In genomic region chr7:46714518-46714917, GRCm38 (mm10) we compare ENCODE assay signal across 8 mouse cellular contexts. TPM values are rescaled to one million over a fixed set of nuclear protein-coding genes. Genes with fewer than 3 reads are reported as not detected.
DNase-seq lines count a peak whose midpoint lies in the region; ATAC-seq and TF ChIP-seq lines count a peak whose summit lies in the region.

No protein-coding gene starts in this region.

- no peak for ATAC-seq in kidney, embryonic 15.5 days (replicated peaks; ENCODE audit: low FRiP score)
- no peak for ATAC-seq in G1E (ENCODE audit: extremely low read depth, insufficient number of reproducible peaks, low FRiP score, poor library complexity, severe bottlenecking)

- H3K4me3 ChIP-seq in kidney, embryonic 15.5 days (replicated peaks): no peak overlapping the region
- no peak overlapping the region for H3K4me3 ChIP-seq in G1E (ENCODE audit: low read depth, low read length)

- H3K36me3 ChIP-seq in kidney, embryonic 15.5 days: no peaks in the 10 kb centered on the region
- no peaks in the 10 kb centered on the region for H3K36me3 ChIP-seq in G1E (replicated peaks)

- H3K27ac ChIP-seq in kidney, embryonic 15.5 days: no peak overlapping the region

- intact Hi-C loops in left cerebral cortex, postnatal 4 days (cut with DNase I): no loop called here

- H3K9me3 ChIP-seq in kidney, embryonic 15.5 days (replicated peaks): no peaks in the 10 kb centered on the region
- H3K9me3 ChIP-seq in G1E (replicated peaks): no peaks in the 10 kb centered on the region

- H3K4me2 ChIP-seq in kidney, embryonic 15.5 days: no peak overlapping the region

- peak; percentile 27 to 56 for DNase-seq in kidney, adult 8-10 months
- peak; percentile 60 for DNase-seq in G1E (ENCODE audit: low spot score)
- DNase-seq in cerebellum, adult 11-12 months: peak; percentile 79
- peak; percentile 25 for DNase-seq in gastrocnemius, postnatal 25 days
- peak; percentile 73 for DNase-seq in left cerebral cortex, postnatal 4 days
- DNase-seq in ovary, postnatal 36 days (ENCODE audit: low spot score): peak; percentile 41
- DNase-seq in thymus, postnatal 14 days: peak; percentile 78

- H3K4me1 ChIP-seq in kidney, embryonic 15.5 days: peaks cover 2% of the 10 kb centered on the region
- H3K4me1 ChIP-seq in G1E (ENCODE audit: insufficient read depth, low read depth, low read length): peaks cover 26% of the 10 kb centered on the region

- WGBS in kidney, embryonic 15.5 days: 32% methylated on average over 6 of the region's 6 CpGs

- TF ChIP-seq CTCF in G1E (IDR thresholded peaks at IDR 0.05; ENCODE audit: low read depth, low read length): peak; percentile 58

- no peak overlapping the region for H3K9ac ChIP-seq in kidney, embryonic 15.5 days

- peaks cover 4% of the 10 kb centered on the region; the same call in 1 of the 2 replicates for H3K27me3 ChIP-seq in kidney, embryonic 15.5 days
- peaks cover 14% of the 10 kb centered on the region for H3K27me3 ChIP-seq in G1E (ENCODE audit: insufficient read depth, low read length)

RNA-seq across cellular contexts. Expression of gene Saa3, which starts 1.0 kb away (rescaled TPM):
- 0.42 and 0.55 TPM in 2 replicates for polyA plus RNA-seq in kidney, embryonic 15.5 days (2015; fragmentation: Nextera tagmentation; extraction: Ambion mirVana)
- total RNA-seq in G1E (2014; fragmentation: Nextera tagmentation): not detected in 2 replicates
- total RNA-seq in G1E (2017): 1.0 TPM in 1 of 2 replicates, not detected in the other
- polyA plus RNA-seq in G1E (2012): not detected in 2 replicates
- not detected for total RNA-seq in gastrocnemius, postnatal 25 days (2021)
- total RNA-seq in left cerebral cortex, postnatal 4 days (2021): not detected

RNA-seq across cellular contexts. Expression of gene Saal1, which starts 4.0 kb away (rescaled TPM):
- polyA plus RNA-seq in kidney, embryonic 15.5 days (2015; fragmentation: Nextera tagmentation; extraction: Ambion mirVana): 32.6 and 33.6 TPM in 2 replicates
- 34.4 and 48.6 TPM in 2 replicates for total RNA-seq in G1E (2014; fragmentation: Nextera tagmentation)
- 23.9 and 28.1 TPM in 2 replicates for total RNA-seq in G1E (2017)
- 4.4 and 4.6 TPM in 2 replicates for polyA plus RNA-seq in G1E (2012)
- 1 to 10 TPM; 2.7 TPM for total RNA-seq in gastrocnemius, postnatal 25 days (2021)
- total RNA-seq in left cerebral cortex, postnatal 4 days (2021): 10 to 100 TPM; 14.6 to 14.8 TPM

RNA-seq across cellular contexts. Expression of gene Saa4, which starts 17.9 kb away (rescaled TPM):
- polyA plus RNA-seq in kidney, embryonic 15.5 days (2015; fragmentation: Nextera tagmentation; extraction: Ambion mirVana): 0.23 TPM in 1 of 2 replicates, not detected in the other
- total RNA-seq in G1E (2014; fragmentation: Nextera tagmentation) (not detected in 2 replicates), G1E (2017) (not detected in 2 replicates)
- polyA plus RNA-seq in G1E (2012): not detected in 2 replicates
- not detected for total RNA-seq in gastrocnemius, postnatal 25 days (2021)
- not detected for total RNA-seq in left cerebral cortex, postnatal 4 days (2021)

RNA-seq across cellular contexts. Expression of gene Saa1, which starts 28.3 kb away (rescaled TPM):
- polyA plus RNA-seq in kidney, embryonic 15.5 days (2015; fragmentation: Nextera tagmentation; extraction: Ambion mirVana): 2.6 and 2.9 TPM in 2 replicates
- not detected in 2 replicates for total RNA-seq in G1E (2014; fragmentation: Nextera tagmentation)
- total RNA-seq in G1E (2017): not detected in 2 replicates
- polyA plus RNA-seq in G1E (2012): not detected in 2 replicates
- not detected for total RNA-seq in gastrocnemius, postnatal 25 days (2021)
- not detected for total RNA-seq in left cerebral cortex, postnatal 4 days (2021)

RNA-seq across cellular contexts. Expression of gene Saa2, which starts 37.1 kb away (rescaled TPM):
- polyA plus RNA-seq in kidney, embryonic 15.5 days (2015; fragmentation: Nextera tagmentation; extraction: Ambion mirVana): 0.68 TPM in 1 of 2 replicates, not detected in the other
- total RNA-seq in G1E (2014; fragmentation: Nextera tagmentation) (not detected in 2 replicates), G1E (2017) (not detected in 2 replicates)
- polyA plus RNA-seq in G1E (2012): not detected in 2 replicates
- not detected for total RNA-seq in gastrocnemius, postnatal 25 days (2021)
- total RNA-seq in left cerebral cortex, postnatal 4 days (2021): not detected

Comparison
In these comparisons a context has a peak if more than half of its experiments do, and no peak if none do; other contexts are left out.
1. DNase-seq: peak in every context shown above with its lines; median percentile 79 in cerebellum, adult 11-12 months; 78 in thymus, postnatal 14 days; 73 in left cerebral cortex, postnatal 4 days; 60 in G1E; 42 in kidney, adult 8-10 months; 41 in ovary, postnatal 36 days; 25 in gastrocnemius, postnatal 25 days.
2. RNA of gene Saal1, which starts 4.0 kb away (total RNA-seq): 23.9 to 48.6 TPM in G1E and 14.6 to 14.8 TPM in left cerebral cortex, postnatal 4 days; 2.7 TPM in gastrocnemius, postnatal 25 days; every median in the first group is over 4 times any median in the second.